Mouse (Mus musculus): ENCODE results near the gene Myh7.

DNA sequence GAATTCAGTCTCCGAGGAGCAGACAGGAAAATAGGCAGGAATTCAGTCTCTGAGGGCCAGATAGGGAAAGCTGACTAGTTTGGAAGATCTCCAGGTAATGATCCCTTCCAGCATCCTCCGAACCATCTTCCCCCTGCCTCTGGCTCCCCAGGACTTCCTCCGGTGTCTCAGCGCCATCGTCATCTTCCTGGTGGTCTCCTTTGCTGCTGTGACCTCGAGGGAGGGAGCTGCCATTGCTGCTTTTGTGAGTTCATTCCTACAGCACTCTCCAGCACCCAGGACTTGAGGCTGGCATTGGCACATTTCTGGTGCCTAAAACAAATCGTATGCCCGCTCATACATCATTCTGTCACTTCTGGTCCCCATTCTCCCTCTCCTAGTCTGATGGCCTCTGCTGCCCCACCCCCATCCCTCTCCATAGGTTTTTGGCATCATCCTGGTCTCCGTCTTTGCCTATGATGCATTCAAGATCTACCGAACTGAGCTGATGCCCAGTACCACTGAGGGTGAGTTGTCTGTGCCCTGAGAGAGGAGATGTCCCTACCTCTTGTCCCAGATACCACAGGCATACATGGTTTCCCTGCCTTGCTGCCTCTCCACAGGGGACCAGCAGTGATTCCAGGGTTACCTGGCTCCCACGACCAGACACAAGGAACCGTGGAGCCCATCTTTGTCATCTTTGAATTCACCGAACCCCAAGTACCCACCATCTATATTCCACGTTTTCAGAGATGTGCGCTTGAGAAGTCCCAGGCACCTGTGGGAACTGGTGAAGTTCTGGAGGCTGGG lies 55.8 kb downstream of the Myh7 start:
- TF ChIP-seq CTCF (IDR thresholded peaks at IDR 0.05; ENCODE audit: borderline replicate concordance, extremely low read depth, insufficient read depth, insufficient read length) = no peak
- TF ChIP-seq POLR2A (IDR thresholded peaks at IDR 0.05; ENCODE audit: borderline replicate concordance, extremely low read depth, insufficient read depth, insufficient read length, poor library complexity, severe bottlenecking) = no peak
